Mouse (Mus musculus) megakaryocyte-erythroid progenitor cell, adult 5-6 weeks (primary cell): ENCODE data around the gene Cyp46a1. TPM values are rescaled to one million over a fixed set of nuclear protein-coding genes. Genes with fewer than 3 reads are reported as not detected.

Experiments
- ATAC-seq: replicated peaks from 2 replicates; pipeline ENCODE4 v1.8.0; 2016; ENCODE audit warnings: mild to moderate bottlenecking, inconsistent platforms; ENCODE audit not compliant: severe bottlenecking, poor library complexity, low FRiP score, low TSS enrichment
- total RNA-seq, 2 experiments: library from RNA; stranded (forward) in 1 of 2; stranded (reverse) in 1 of 2; fragments of 200-1000, 215-1000 nt in 1 of 2; fragments of >200 nt in 1 of 2; fragmentation: Nextera tagmentation in 1 of 2; gene quantifications; 2 replicates each; pipeline ENCODE4 v1.2.3; 2014 to 2017

The Cyp46a1 gene
- total RNA-seq, 2 experiments from 2014 or later: 0.23 to 1.0 TPM

GRCm38 (mm10) chr12:108310041-108310440, 24.1 kb upstream of the Cyp46a1 start:
- no peak for ATAC-seq

- no peak for ATAC-seq
These were observed 23.6 kb upstream of the Cyp46a1 start for GRCm38 (mm10) chr12:108310456-108311027.

GRCm38 (mm10) chr12:108311741-108312290, 22.4 kb upstream of the Cyp46a1 start:
- no peak for ATAC-seq

- ATAC-seq: no peak
These were observed 21.7 kb upstream of the Cyp46a1 start for GRCm38 (mm10) chr12:108312432-108312851.

DNA sequence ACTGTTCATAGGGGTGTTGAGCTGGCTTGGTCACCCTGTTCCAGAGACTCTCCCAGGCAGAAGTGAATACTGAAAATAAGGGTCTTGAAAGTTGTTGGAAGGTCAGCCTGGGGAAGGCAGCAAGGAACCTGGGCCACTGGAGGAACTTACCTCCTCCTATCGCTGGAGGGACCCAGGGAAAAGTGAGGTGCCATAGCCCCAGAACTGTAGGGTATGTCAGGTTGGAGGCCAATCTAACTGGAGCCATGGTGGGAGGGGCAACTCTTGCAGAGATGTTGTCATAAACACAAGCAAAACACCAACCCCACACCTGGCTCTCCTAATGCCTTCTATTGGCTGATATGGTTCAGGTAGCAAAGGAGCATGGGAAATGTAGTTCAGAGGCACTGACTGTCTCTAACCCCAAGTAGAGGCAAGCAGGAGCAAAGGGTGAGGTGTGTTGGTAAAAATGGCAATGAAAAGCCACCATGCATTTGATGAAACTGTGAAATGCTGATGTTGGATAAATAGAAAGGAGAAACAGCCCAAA, 20.9 kb upstream of the Cyp46a1 start:
- ATAC-seq: no peak

DNA sequence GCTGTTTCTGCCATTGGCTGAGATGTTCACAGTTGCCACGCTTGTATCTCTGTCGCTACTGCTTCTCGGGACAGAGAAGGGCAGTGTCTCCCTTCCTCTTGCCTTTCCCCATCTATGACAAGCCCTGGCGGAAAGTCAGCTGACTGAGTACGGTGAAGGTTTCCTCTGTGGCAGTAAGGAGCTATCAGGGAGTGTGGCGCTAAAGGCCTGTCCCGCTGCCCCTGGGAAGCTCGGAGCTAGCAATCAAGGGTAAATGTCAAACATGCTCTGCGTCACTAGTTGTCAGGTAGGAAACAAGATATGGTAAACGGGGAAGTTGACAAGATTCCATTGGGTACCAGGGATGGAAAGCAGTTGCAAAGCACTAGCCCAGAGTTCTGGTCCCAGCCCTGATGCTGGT, 18.4 kb upstream of the Cyp46a1 start:
- no peak for ATAC-seq

GRCm38 (mm10) chr12:108316655-108317054, 17.5 kb upstream of the Cyp46a1 start:
- no peak for ATAC-seq

- ATAC-seq: no peak; the same call in 1 of the 2 replicates
These were observed 16.9 kb upstream of the Cyp46a1 start for GRCm38 (mm10) chr12:108317201-108317738.

DNA sequence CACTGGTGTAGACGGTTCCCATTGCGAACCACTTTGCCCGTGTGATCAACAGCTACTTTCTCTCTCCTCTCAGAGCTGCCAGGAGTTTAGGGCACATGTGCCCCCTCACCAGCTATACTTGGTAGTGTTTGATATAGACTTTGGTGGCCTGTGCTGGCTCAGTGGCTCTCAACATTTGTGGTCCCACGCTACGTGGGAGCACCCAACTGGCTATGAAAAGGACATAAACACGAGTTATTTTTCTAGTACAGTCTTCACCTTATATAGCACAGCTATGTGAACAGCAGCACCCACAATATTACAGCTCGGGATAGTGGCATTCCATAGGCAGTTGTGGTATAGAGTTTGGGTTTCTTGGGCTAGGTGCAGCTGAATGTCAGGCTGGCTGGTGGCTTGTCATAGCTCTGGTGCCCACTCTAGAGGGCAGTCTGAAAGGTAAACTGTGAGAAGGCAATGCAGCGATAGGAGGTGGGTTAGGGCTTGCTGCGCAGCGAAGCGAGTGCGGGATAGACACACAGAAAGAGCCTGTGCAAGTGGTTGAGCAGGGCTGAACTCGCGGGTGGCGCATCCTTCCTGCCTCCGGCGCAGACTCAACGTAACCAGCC, 16.3 kb upstream of the Cyp46a1 start:
- ATAC-seq: no peak

DNA sequence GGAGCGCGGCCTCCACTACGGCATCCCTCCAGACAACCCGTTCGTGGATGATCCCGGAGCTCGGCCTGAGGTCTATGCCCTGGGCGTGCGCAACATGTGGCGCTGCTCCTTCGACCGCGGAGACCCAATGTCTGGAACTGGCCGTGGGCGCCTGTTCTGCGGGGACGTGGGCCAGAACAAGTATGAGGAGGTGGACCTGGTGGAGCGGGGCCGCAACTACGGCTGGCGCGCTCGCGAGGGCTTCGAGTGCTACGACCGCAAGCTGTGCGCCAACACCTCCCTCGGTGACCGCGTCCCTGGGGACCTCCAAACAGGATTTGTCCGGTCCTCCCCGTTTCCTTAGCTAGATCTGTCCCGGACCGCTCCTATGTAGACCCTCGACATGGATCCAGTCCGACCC, 15.7 kb upstream of the Cyp46a1 start:
- ATAC-seq: no peak

- no peak for ATAC-seq
These were observed 14.1 kb upstream of the Cyp46a1 start for GRCm38 (mm10) chr12:108320096-108320495.

GRCm38 (mm10) chr12:108326401-108326800, 7.8 kb upstream of the Cyp46a1 start:
- no peak for ATAC-seq

DNA sequence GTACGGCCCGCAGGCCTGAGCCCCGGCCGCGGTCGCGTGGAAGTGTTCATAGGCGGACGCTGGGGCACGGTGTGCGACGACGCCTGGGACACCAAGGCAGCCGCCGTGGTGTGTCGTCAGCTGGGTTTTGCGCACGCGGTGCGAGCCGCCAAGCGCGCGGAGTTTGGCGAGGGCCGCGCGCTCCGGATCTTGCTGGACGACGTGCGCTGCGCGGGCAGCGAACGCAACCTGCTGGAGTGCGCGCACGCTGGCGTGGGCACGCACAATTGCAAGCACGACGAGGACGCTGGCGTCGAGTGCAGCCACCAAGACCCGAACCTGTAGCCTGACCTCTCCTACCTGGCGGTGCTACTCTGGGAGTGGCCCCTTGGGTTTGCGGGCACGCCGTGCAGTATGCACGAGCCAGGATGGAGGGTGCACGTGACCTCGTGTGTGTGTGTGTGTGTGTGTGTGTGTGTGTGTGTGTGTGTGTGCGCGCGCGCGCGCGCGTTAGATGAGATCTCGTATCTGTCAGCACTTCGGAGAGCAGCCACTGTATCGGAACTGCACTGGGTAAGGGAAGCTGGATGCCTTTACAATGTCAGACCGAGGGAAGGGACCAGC, 6.2 kb upstream of the Cyp46a1 start:
- no peak for ATAC-seq

DNA sequence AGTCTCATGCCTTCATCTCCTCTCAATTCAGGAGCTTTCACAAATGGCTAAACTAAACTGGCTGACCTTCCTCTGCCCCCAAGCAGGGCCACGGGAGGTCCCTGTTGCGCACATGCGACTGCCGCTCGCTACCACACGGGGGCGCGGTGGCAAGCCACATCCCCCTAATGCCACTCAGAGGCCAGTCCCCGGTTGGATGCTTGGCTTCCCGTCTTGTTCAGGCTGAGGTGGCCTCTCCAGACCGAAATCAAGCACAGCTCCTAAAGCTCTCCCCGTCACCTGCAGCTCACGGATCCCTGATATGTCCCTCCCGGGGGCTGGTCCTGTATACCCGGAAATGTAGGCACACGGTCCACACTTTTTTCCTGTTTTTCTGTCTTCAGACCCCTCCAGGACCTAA, 1.1 kb upstream of the Cyp46a1 start:
- peak; percentile 71 for ATAC-seq

GRCm38 (mm10) chr12:108333481-108333882, 699 bp upstream of the Cyp46a1 start:
- peak; percentile 10; the same call in 1 of the 2 replicates for ATAC-seq

- no peak for ATAC-seq
These were observed 348 bp downstream of the Cyp46a1 start for GRCm38 (mm10) chr12:108334529-108334928.

- ATAC-seq: no peak
These were observed 4.5 kb downstream of the Cyp46a1 start for GRCm38 (mm10) chr12:108338572-108339190.

GRCm38 (mm10) chr12:108348151-108348550, 14.0 kb downstream of the Cyp46a1 start:
- ATAC-seq: no peak

DNA sequence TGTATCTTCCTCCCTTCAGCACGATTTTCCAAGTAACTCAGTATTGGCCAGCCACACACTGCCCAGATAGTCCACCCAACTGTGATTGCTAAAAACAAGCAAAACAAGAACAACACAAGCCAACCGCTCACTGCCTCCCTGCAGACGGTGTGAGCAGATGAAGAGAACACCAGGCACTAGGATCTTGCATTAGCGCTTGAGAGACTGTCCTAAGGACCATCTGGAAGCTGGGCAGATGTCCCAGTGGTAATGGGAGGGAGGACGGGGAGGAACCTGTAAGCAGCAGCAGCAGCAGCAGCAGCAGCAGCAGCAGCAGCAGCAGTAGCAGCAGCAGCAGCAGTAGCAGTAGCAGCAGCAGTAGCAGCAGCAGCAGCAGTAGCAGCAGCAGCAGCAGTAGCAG, 14.8 kb downstream of the Cyp46a1 start:
- ATAC-seq: no peak

GRCm38 (mm10) chr12:108350931-108351330, 16.8 kb downstream of the Cyp46a1 start:
- ATAC-seq: no peak
